Mouse (Mus musculus) erythroblast, embryonic 14.5 days (primary cell): Measurements from ENCODE around the gene Nbr1.

Experiments
- GATA1 ChIP-seq: IDR thresholded peaks from 2 replicates; pipeline ENCODE4 v1.6.1; 2012; ENCODE audit warnings: low read length, inconsistent platforms, mixed read lengths
- TAL1 ChIP-seq: IDR thresholded peaks from 3 replicates; pipeline ENCODE4 v1.6.1; 2012; ENCODE audit warnings: low read length, inconsistent platforms, mixed read lengths

GRCm38 (mm10) chr11:101626649-101626994, 74.7 kb downstream of the Nbr1 start:
- no peak for TF ChIP-seq GATA1
- TF ChIP-seq TAL1 = no peak
